Mouse (Mus musculus): ENCODE data around the gene Ube2c.

Ube2c gene

GRCm38 (mm10) chr2:164822636-164823165 is 53.0 kb downstream of the Ube2c start, which contains the start of gene Zswim1:
Gene Zswim1 (plus strand): TSS chr2:164822686.
- peak; percentile 97 for DNase-seq (ENCODE audit: low read depth, low spot score)

GRCm38 (mm10) chr2:164823181-164823585 is 53.5 kb downstream of the Ube2c start:
- peak; percentile 64 for DNase-seq (ENCODE audit: low read depth, low spot score)

GRCm38 (mm10) chr2:164823969-164824368 is 54.3 kb downstream of the Ube2c start:
- DNase-seq (ENCODE audit: low read depth, low spot score), result no peak

GRCm38 (mm10) chr2:164825521-164825920 is 55.8 kb downstream of the Ube2c start:
- DNase-seq (ENCODE audit: low read depth, low spot score), result no peak

DNA sequence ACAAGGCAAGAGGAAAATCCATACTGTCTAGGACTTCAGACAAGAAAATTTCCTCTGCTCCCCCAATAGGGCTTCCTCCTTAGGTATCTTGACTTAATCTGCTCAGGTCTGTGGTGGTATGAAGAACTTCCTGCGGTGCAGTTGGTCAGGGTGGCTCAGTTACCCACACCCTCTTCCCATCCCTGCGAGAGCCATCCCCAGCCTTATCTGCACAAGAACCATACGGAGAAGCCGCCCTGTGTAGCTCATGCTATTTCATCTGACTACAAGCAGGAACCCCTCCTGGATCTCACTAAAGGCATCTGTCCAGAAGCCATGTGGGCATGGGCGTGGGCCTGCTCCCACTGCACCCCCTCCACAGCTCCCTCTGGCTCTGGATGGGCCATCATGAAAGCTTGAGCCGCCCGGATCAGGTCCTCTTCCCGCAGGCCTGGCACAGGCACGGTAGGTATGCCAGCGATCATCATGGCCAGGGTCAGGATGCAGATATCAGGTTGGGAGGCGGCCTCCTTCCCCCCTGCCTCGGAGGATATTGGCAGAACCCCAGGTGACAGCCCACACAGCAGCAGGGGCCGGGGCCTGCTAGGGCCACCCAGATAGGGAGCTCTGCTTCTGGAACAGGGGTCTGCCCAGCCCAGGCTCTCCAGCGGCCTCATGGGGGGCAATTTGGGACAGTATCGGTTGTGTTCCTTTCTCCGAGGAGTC is 57.6 kb downstream of the Ube2c start:
- no peak for DNase-seq (ENCODE audit: low read depth, low spot score)

Data from telencephalon, adult 2 months (tissue).